Mouse (Mus musculus): ENCODE data around the gene Slc5a1.

Slc5a1 gene

DNA sequence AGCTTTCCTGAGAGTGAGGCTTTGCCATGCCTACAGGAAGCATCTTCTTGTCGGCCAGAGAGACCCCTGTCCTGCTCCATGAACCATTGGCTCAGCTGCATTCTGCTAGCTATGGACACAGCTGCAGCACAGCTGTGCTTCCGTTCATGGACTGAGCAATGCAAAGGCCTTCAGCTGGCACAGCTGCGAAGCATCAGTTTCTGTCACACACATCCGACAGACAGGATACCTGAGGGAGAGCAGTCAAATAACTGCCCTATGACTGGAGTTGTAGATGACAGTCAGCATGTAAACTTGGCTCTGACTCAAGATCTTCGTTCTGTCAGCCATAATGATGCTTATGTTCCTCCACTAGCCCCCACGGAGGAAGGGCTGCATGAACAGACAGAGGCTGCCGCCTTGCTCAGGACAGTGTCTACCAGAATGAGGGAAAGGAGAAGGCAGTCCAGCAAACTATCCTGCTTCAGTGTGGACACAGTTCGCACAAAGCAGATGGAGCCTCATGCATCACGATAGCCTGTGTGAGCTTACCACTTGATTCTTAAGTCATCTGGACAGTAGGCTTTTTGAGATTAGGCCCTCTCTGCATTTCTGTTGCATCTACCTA, 91.3 kb downstream of the Slc5a1 start:
- DNase-seq, result no peak

GRCm38 (mm10) chr5:33200071-33200470, 96.1 kb downstream of the Slc5a1 start:
- no peak for DNase-seq

GRCm38 (mm10) chr5:33201697-33202096, 97.7 kb downstream of the Slc5a1 start:
- DNase-seq, result no peak

GRCm38 (mm10) chr5:33202516-33203170, 98.6 kb downstream of the Slc5a1 start:
- DNase-seq, result no peak

DNA sequence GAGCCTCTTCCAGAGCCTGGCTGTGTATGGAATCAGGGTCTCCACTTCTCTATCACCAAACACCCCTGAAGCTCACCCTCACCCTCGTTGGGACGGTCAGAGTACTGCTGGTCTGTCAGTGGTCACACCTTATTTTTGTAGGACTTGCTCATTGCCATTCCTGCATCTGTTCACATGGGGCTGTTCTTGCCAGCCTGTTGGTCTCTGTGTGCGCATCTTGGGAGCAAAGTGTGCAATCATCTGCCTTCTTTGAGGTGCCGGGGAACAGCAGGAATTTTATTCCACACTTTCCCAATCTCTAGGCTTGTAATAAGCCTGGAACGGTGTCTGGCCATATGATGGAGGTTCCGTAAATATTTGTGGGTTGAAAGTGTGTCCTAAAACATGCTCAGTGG, 99.1 kb downstream of the Slc5a1 start:
- no peak for DNase-seq

GRCm38 (mm10) chr5:33203691-33204242, 99.7 kb downstream of the Slc5a1 start:
- peak; percentile 85 for DNase-seq

- DNase-seq, result no peak
Measured at GRCm38 (mm10) chr5:33204284-33204683, 100.3 kb downstream of the Slc5a1 start.

- no peak for DNase-seq
Measured at GRCm38 (mm10) chr5:33206328-33206727, 102.3 kb downstream of the Slc5a1 start.

DNA sequence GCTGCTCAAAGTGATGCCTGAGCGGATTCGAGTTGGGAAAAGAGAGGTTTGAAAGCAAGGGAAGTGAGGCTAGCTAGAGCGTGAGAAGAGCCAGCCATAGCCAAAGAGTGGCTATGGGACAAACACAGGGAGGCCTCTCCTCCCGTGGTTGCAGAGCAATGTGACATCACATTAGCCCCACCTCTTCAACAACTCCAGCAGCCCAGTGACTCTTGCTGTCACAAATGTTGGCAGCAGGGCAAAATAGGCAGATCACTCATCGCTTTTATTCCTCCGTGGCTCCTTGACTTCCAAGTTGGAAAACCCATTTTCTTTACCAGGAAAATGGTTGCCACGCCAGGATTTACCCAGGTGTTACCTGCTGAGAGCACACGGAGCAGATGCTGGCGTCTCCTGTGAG, 103.1 kb downstream of the Slc5a1 start:
- DNase-seq, result no peak

DNA sequence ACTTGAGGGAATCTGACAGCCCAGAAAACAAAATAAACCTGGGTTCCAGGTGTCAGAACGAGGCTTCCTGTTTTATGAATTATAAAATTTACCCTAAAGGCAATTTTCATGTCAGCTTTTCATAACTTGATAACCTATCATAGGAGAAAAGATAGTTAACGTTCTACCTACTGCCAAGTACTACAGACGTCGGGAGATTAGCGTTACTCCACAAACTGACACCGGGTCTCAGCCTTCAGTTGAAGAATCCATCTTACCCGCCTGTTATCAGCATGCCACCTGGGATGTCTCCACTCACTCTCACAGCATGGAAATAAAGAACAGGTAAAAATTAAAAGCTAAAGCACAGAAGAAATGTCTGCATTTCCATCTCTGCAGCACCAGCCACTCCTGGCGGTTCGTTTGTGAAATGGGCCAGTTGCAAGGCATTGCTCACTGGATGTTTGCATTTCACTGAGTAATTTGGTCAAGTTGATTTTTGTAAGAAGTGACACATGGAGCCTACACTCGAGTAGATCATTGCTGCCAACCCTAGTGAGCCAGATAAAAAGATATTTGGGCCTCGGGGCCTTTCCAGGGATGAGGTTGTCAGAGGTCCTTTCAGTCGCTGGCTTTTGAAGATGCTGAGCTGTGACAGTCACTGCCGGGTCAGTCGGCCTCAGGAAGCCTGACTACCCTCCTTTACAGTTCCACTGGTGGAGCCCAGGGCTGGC, 104.7 kb downstream of the Slc5a1 start:
- DNase-seq, result no peak

GRCm38 (mm10) chr5:33210515-33210914, 106.5 kb downstream of the Slc5a1 start:
- no peak for DNase-seq

DNA sequence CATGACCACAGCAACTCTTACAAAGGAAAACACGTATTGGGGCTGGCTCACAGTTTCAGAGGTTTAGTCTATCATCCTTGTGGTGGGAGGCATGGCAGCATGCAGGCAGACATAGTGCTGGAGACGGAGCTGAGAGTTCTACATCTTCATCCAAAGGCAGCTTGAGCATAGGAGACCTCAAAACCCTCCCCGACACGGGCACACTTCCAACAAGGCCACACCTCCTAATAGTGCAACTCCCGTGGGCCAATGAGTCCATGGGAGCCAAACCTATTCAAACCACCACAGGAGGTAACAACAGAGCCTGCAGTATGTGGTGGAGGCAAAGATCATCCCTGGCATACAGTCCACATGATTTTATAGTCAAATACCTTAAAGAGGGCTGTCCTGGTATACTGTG, 107.2 kb downstream of the Slc5a1 start:
- DNase-seq, result no peak

Data from cerebellum, adult 8-10 months (tissue).